Mouse (Mus musculus): ENCODE results near the gene Gm4131. TPM values are rescaled to one million over a fixed set of nuclear protein-coding genes. Genes with fewer than 3 reads are reported as not detected.

Gene Gm4131
- total RNA-seq, 2 experiments from 2014 or later: not detected

GRCm38 (mm10) chr14:62552771-62553170, 13.9 kb downstream of the Gm4131 start:
- no peak for ATAC-seq (ENCODE audit: poor library complexity, severe bottlenecking)

GRCm38 (mm10) chr14:62550121-62550520, 16.6 kb downstream of the Gm4131 start:
- no peak for ATAC-seq (ENCODE audit: poor library complexity, severe bottlenecking)

DNA sequence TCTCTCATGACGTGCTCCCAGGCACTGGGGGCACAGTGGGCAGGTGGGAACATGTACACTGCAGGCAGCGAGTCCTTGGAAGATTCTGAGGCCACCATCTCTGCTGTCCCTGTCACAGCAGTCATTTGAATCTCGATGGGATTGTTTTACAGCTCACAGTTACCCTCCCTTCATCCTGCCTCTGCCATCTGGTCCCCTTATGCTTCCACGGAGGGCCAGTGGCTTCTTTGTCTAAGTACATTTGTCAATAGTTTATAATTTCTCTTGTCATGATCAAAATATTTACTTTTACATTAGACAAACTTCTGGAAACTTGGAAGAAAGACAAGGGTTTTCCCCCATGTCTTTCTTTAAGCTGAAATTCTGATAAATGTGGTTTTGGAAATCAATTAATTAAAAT, 20.0 kb downstream of the Gm4131 start:
- no peak for ATAC-seq (ENCODE audit: poor library complexity, severe bottlenecking)

- ATAC-seq (ENCODE audit: poor library complexity, severe bottlenecking): no peak
These were observed 20.4 kb downstream of the Gm4131 start for GRCm38 (mm10) chr14:62546296-62546695.

GRCm38 (mm10) chr14:62541751-62542150, 25.0 kb downstream of the Gm4131 start:
- ATAC-seq (ENCODE audit: poor library complexity, severe bottlenecking): no peak

DNA sequence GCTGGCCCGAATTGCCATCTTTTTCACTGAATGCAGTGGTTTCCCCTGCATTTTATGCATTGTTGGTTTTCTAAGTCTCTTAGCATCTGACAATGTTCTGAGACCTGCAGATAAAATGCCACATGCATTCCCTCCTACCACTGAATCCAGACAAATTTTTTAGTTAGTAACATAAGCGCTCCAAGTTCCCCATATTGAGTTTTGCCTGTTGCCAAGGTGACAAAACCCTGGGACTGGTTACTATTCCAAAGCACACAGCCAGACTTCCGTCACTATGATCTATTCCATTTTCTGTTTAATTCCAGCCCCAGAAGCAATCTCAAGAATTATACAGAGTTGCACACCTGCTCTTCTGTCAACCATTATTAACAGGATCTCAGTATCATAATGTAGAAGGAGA, 26.9 kb downstream of the Gm4131 start:
- ATAC-seq (ENCODE audit: poor library complexity, severe bottlenecking): no peak

GRCm38 (mm10) chr14:62536988-62537387, 29.7 kb downstream of the Gm4131 start:
- ATAC-seq (ENCODE audit: poor library complexity, severe bottlenecking): no peak

DNA sequence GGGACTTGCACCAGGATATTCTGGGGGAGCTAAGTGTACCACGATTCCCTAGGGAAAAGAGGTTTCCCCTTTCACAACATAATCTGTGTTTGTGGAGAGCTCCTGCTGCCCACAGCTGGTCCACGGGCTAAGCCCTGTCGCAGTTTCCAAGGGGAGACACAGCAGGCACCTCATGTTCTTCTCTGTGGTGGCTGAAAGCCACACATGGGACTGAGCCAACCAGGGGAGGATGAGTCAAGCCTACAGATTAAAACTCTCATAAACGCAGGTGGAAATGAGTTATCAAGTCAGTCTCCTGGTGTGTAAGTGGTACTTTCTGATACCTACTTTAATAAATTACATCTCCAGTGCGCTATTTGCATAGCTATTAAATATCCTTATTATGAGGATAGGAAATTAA, 30.6 kb downstream of the Gm4131 start:
- no peak for ATAC-seq (ENCODE audit: poor library complexity, severe bottlenecking)

GRCm38 (mm10) chr14:62530951-62531350, 35.8 kb downstream of the Gm4131 start:
- no peak for ATAC-seq (ENCODE audit: poor library complexity, severe bottlenecking)

GRCm38 (mm10) chr14:62512845-62513244, 53.9 kb downstream of the Gm4131 start:
- no peak for ATAC-seq (ENCODE audit: poor library complexity, severe bottlenecking)

DNA sequence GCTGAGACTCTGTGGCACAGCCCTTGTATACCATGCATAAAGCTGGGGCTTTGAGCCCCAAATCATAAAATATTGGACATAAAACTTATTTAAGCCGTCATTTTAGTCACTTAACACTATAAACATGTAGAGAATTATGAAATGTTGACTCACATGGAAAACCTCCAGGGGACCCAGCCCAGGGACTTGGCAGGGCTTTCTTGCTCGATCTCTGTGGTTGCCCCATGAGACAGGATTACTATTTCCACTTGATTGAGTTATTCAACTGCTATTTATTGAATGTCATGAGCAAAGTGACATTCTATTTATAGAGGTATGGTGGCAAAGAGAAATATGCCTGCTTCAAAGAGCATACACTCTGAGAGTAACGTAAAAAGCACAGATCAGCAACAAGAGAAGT, 57.4 kb downstream of the Gm4131 start:
- no peak for ATAC-seq (ENCODE audit: poor library complexity, severe bottlenecking)

- no peak for ATAC-seq (ENCODE audit: poor library complexity, severe bottlenecking)
These were observed 60.5 kb downstream of the Gm4131 start for GRCm38 (mm10) chr14:62506261-62506660.

GRCm38 (mm10) chr14:62497391-62497790, 69.3 kb downstream of the Gm4131 start:
- ATAC-seq (ENCODE audit: poor library complexity, severe bottlenecking): no peak

- no peak for ATAC-seq (ENCODE audit: poor library complexity, severe bottlenecking)
These were observed 70.2 kb downstream of the Gm4131 start for GRCm38 (mm10) chr14:62496501-62496900.

- no peak for ATAC-seq (ENCODE audit: poor library complexity, severe bottlenecking)
These were observed 73.3 kb downstream of the Gm4131 start for GRCm38 (mm10) chr14:62493456-62493855.

GRCm38 (mm10) chr14:62492196-62492850, 74.4 kb downstream of the Gm4131 start:
- no peak for ATAC-seq (ENCODE audit: poor library complexity, severe bottlenecking)

DNA sequence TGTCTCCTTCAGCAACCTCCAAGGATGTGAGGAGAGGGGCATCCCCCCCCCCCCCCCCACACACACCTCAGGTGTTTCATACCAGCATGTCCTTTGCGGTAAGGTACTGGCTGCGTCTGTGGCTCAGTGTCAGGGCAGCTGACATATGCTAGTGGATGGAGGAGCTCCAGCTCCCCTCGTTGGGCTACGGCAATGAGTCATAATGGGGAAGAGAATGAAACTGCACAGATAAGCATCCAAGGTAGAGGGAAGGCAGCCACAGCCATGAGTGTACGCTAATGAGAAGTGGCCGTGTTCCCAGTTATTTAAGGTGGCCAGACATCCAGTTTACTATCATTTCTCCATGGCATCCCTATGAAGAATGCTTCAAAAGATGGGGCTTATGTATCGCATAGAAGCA, 78.5 kb downstream of the Gm4131 start:
- ATAC-seq (ENCODE audit: poor library complexity, severe bottlenecking): no peak

DNA sequence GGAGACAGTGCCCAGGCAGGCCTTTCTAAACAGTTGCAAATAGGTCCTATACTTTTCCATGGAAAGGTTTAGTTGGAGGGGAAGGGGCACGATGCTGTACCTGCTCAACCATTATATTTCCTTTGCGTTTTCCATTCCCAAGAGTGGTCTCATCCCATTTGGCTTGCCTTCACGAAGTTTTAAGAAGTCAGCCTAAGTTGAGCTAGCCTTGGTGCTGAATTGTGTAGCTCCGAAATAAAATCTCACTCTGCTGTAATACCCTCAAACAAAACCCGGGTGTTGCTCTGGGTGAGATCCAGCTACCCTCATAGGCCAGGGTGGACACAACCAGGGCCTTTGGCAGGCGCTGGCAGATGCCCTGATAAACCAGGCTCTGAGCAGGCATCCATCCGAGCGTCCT, 85.3 kb downstream of the Gm4131 start:
- no peak for ATAC-seq (ENCODE audit: poor library complexity, severe bottlenecking)

GRCm38 (mm10) chr14:62479395-62479794, 87.3 kb downstream of the Gm4131 start:
- ATAC-seq (ENCODE audit: poor library complexity, severe bottlenecking): no peak

DNA sequence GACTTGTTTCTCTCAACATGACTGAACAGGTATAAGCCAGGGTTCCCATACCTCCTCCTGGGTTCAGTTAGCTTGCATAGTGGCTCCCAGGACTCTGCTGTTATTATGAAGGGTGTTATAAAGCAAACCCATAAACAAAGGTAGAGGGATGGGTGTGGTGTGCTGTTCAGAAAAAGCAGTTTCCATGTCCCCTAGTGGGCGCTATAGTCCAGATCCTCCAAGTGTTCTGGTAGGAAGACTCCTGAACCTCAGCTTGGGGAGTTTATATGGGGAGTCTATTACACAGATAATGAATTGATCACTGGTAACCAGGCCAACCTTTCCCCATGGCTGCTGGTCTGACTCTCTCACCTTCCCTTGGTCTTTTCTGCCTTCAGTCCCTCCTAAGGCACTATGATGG, 92.2 kb downstream of the Gm4131 start:
- no peak for ATAC-seq (ENCODE audit: poor library complexity, severe bottlenecking)

DNA sequence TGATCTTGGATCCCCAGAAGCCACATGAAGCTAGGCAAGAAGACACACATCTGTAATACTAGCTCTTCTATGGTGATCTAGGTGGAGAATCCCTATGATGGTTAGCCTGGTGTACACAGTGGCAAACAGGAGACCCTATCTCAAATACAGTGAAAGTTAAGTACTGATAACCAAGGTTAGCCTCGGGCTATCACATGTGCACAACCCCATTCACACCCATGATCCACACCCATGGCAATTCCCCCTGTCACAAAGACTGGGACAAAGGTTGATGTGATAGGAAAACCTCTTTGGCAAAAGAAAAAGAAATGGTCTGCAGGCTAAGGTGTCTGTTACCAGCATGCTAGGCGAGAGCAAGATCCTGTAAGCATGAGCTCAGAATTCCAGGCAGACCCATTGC, 94.7 kb downstream of the Gm4131 start:
- ATAC-seq (ENCODE audit: poor library complexity, severe bottlenecking): no peak

- no peak for ATAC-seq (ENCODE audit: poor library complexity, severe bottlenecking)
These were observed 98.0 kb downstream of the Gm4131 start for GRCm38 (mm10) chr14:62468753-62469125.

DNA sequence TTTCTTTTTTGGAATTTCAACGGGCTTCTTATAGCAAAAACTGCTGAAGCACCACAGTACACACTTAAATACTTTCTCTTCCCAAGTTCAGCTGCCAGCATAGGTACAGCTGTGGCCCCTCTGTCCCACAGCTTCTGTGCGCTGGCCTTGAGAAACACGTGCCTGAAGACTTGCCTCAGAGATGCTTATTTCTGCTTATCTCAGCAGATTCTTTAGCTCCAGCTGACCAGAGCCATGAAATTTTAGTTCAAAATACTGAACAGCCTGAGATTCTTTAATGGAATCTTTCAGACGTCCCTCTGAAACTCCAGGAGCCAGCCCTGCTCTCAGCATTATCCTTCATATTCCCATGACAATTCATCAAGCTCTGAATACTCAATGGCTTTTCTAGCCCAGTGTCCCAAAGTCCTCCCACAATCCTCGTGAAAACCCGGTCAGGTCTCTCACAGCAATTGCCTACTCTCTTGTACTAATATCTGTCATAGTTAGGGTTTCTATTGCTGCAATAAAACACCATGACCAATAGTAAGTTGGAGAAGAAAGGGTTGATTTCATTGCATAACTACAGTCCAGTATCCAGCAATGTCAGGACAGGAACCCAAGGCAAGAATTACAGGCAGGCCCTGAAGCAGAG, 98.5 kb downstream of the Gm4131 start:
- no peak for ATAC-seq (ENCODE audit: poor library complexity, severe bottlenecking)

All from megakaryocyte, adult 5-6 weeks (primary cell).